Mouse (Mus musculus) cortical plate, adult 2 months (tissue): ENCODE measurements around the gene Zfp39.

Experiments used
- CTCF ChIP-seq: fragments of 200-500 bp; IDR thresholded peaks from 2 replicates; pipeline ENCODE4 v1.5.1; 2011; ENCODE audit warnings: mild to moderate bottlenecking, control low read depth, low read length; ENCODE audit not compliant: insufficient read depth; ENCODE audit errors: extremely low read depth
- POLR2A ChIP-seq: fragments of 200-500 bp; IDR thresholded peaks from 2 replicates; pipeline ENCODE4 v1.6.1; 2011; ENCODE audit warnings: mild to moderate bottlenecking, low read length, control low read depth; ENCODE audit not compliant: insufficient read depth; ENCODE audit errors: extremely low read depth

DNA sequence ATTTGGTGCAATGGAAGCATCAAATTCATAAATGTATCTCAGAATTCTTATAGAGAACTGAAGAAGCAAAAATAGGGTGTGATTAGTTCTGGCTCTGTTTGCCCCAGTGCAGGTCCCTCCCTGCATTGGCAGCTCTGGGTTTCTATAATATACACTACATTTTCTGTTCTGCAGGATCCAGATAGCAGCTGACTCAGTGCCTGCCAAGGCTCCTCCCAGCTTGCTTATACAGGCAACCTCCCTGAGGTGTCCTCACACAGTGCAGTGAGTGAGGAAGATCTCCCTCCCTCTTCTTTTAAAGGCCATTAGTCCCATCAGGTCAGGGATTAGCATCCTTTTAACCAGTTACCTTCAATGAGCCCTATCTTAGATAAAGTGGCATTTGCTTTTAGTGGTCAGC, 2.9 kb downstream of the Zfp39 start:
- no peak for TF ChIP-seq POLR2A
- no peak for TF ChIP-seq CTCF
